Mouse (Mus musculus) ES-Bruce4 (cell line): Measurements from ENCODE around the gene Hdac9. TPM values are rescaled to one million over a fixed set of nuclear protein-coding genes. Genes with fewer than 3 reads are reported as not detected.
A peak's percentile ranks its signal among the peaks of the same experiment; 100 is the strongest.

ENCODE experiments used
- H3K27ac ChIP-seq: 2 replicates; pipeline ENCODE4 v1.5.1; 2012; ENCODE audit warnings: low read length, inconsistent platforms; ENCODE audit not compliant: insufficient read depth
- H3K27me3 ChIP-seq: 2 replicates; pipeline ENCODE4 v1.6.1; 2012; ENCODE audit warnings: mild to moderate bottlenecking, low read length, inconsistent platforms; ENCODE audit not compliant: control insufficient read depth, poor library complexity, insufficient read depth, severe bottlenecking
- H3K36me3 ChIP-seq: 2 replicates; pipeline ENCODE4 v1.6.1; 2012; ENCODE audit warnings: inconsistent platforms, mild to moderate bottlenecking, low read length, moderate library complexity; ENCODE audit not compliant: control insufficient read depth, poor library complexity, insufficient read depth, severe bottlenecking
- H3K4me1 ChIP-seq: one replicate; pipeline ENCODE4 v1.8.1; 2011; ENCODE audit warnings: low read length; ENCODE audit not compliant: control insufficient read depth, insufficient read depth
- H3K4me3 ChIP-seq: 2 replicates; pipeline ENCODE4 v1.5.1; 2011; ENCODE audit warnings: low read depth, mild to moderate bottlenecking, low read length
- H3K9ac ChIP-seq: 2 replicates; pipeline ENCODE4 v1.6.1; 2012; ENCODE audit warnings: low read depth, mild to moderate bottlenecking, inconsistent platforms; ENCODE audit not compliant: poor library complexity, severe bottlenecking
- H3K9me3 ChIP-seq: replicated peaks from 2 replicates; pipeline ENCODE4 v1.6.1; 2012; ENCODE audit warnings: mild to moderate bottlenecking, low read length, inconsistent platforms; ENCODE audit not compliant: control insufficient read depth, poor library complexity, insufficient read depth, severe bottlenecking
- CTCF ChIP-seq: IDR thresholded peaks from one replicate; pipeline ENCODE4 v1.8.1; 2011; ENCODE audit warnings: low read depth, low read length
- EP300 ChIP-seq: IDR thresholded peaks from 2 replicates; pipeline ENCODE4 v1.6.1; 2011; ENCODE audit warnings: low read depth, low read length; ENCODE audit not compliant: insufficient read depth
- POLR2A ChIP-seq: IDR thresholded peaks from one replicate; pipeline ENCODE4 v1.8.1; 2011; ENCODE audit warnings: low read length; ENCODE audit not compliant: insufficient read depth
- polyA plus RNA-seq: library from polyadenylated mRNA; stranded (reverse); fragments of >200 nt; gene quantifications from 2 replicates; pipeline ENCODE4 v1.2.4, GENCODE M21; 2011; ENCODE audit warnings: low read depth; ENCODE audit not compliant: missing spikeins, insufficient read depth, insufficient read length

The Hdac9 gene
- polyA plus RNA-seq, 1 experiment, result 1.6 TPM

DNA sequence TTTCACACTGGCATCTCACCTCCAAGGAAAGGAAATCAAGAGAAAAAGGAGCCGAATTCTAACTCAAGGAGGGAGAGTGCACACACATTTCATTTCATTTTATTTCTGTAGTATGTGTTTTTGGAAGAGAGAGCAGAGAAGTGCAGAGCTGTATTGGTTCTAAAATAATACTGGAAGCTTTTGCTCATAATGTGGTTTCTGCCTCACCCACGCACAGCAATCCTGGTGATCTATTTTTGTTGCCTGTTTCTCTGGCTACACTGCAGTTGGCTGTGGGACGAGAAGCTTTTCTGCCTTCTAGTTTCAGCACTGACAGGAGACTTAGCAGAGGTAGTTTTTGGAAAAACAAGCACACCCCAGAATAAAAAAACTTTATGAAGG is 387.7 kb downstream of the Hdac9 start:
- no peaks in the 10 kb centered on the region for H3K9me3 ChIP-seq
- H3K9ac ChIP-seq, result no peak overlapping the region
- TF ChIP-seq CTCF (no peak), POLR2A (no peak)
- peaks cover 1% of the 10 kb centered on the region for H3K4me1 ChIP-seq
- H3K36me3 ChIP-seq, result no peaks in the 10 kb centered on the region
- no peaks in the 10 kb centered on the region for H3K27me3 ChIP-seq
- H3K4me3 ChIP-seq, result no peak overlapping the region
- H3K27ac ChIP-seq, result peak overlapping the region; percentile 51; the same call in 1 of the 2 replicates

DNA sequence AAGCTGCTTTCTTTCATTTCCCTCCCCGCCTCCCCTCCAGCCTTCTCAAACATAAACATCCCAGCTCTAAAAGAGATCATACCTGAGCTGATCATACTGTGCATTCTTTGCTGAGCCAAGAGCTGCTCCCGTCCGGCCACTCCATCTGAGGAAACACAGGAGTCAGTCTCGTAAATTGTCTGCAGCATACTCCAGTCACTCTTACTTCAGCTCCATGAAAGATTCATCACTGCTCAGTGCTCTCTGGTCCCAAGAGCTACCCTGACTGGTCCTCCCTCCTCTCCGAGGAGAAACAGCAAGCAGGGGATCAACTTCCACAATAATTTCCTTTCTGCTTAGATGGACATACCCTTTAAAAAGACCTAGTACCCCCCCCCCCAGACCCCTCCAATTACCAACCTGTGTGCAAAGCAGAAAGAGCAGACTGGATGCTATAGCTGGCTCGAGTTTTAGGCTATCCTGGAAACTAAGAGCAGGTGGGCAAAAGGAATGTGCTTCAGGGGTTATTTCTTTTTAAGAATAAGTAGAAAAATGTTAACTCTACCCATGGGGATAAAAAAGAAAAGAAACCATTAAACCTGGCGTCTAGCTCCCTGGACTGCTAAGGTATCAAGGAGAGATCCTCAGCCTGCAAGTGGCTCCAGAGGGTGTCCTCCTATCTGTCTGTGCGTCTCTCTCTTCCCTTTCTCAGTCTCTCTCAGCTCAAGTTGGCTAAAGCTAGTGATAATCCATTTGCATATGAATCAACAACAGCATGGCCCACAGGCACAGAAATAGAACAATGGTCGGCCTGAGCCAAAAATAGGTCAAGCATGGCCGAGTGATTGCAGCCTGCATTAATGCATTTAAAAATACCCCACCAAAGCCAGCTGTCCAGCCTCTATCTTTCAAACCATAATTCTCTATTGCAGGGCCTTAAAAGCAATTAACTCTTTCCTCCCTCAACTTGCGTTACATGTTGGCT is 388.4 kb downstream of the Hdac9 start:
- no peak overlapping the region for H3K4me3 ChIP-seq
- no peaks in the 10 kb centered on the region for H3K9me3 ChIP-seq
- no peaks in the 10 kb centered on the region for H3K36me3 ChIP-seq
- H3K27ac ChIP-seq, result peak overlapping the region; percentile 51; the same call in 1 of the 2 replicates
- H3K27me3 ChIP-seq, result no peaks in the 10 kb centered on the region
- TF ChIP-seq CTCF, result no peak
- no peak for TF ChIP-seq POLR2A
- peak; percentile 36; the same call in 1 of the 2 replicates for TF ChIP-seq EP300
- no peak overlapping the region for H3K9ac ChIP-seq
- peaks cover 1% of the 10 kb centered on the region for H3K4me1 ChIP-seq

DNA sequence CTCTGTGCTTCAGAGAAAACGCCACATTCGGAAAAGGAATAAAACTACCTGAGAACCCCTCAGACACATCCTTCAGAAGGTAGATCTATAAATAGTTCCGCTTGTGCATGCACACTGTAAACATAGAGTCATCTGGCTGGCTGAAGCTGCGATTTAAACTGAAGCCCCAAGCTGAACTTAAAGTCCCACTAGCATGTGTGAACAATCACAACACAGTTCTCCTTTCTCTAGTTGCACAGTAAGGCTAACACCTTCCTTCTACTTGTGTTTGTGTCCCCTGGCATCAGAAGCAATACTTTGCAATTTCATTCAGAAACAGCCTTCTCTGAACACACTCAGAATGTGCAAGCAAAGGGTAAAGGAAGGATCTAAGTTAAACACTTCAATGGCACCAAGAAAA is 389.1 kb downstream of the Hdac9 start:
- Histone ChIP-seq H3K4me3 (no peak overlapping the region), H3K9me3 (no peaks in the 10 kb centered on the region), H3K27me3 (no peaks in the 10 kb centered on the region), H3K36me3 (no peaks in the 10 kb centered on the region), H3K4me1 (peaks cover 1% of the 10 kb centered on the region), H3K27ac (no peak overlapping the region), H3K9ac (no peak overlapping the region)
- no peak for TF ChIP-seq EP300
- TF ChIP-seq POLR2A, result no peak
- no peak for TF ChIP-seq CTCF

DNA sequence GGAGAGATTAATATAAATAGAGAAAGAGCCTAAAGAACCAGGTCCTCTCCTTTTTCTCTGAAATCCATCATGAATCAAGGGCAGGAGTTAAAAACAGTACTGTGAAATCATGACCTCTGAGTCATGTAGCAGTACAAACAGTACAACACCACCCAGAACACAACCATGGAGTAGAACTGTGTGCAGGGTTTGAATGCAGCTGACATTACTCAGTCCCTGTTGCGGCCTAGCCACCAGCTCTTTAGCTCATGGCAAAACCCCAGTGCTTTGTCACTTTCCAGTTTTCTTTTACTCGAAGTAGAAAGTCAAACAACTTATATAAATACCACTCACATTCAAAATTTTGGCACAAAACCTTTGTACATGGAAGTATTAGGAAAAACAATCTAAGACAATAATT is 395.4 kb downstream of the Hdac9 start:
- no peak for TF ChIP-seq CTCF
- H3K4me3 ChIP-seq, result no peak overlapping the region
- H3K9me3 ChIP-seq, result no peaks in the 10 kb centered on the region
- no peaks in the 10 kb centered on the region for H3K4me1 ChIP-seq
- no peaks in the 10 kb centered on the region for H3K36me3 ChIP-seq
- no peak overlapping the region for H3K9ac ChIP-seq
- no peaks in the 10 kb centered on the region for H3K27me3 ChIP-seq
- H3K27ac ChIP-seq, result no peak overlapping the region

DNA sequence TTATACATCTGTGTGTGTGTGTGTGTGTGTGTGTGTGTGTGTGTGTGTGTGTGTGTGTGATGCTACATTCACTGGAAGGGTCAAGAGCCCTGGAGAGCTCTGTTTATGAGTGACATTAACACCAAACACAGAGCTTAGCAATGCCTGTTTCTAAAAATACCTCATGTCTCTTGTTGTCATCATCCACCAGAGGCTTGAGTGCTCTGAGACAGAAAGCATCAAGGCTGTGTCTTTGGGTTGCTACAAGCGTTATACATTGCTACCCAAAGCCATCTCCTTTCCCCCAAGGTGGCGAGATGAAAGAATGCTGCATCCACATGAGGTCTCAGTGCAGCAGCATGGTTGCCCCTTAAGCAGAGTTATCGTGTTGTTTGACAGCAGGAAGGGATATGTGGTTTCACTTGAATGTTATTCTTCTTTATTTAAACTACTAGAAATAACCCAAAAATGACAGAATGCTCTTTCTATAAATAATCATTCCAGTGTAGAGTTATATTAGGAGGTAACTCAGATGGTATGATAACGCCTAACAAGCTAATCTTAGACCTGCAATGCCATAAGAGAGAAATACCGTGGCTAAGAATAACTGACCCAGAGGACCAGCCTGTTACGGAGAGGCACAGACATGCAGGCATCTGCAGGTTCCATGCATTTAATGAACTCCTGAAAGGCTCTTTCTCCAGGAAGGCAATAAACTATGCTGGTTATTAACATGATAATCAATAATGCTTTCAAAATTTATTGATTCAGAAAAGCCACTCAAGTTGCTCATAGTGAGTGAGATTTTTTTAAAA is 399.9 kb downstream of the Hdac9 start:
- H3K9ac ChIP-seq, result no peak overlapping the region
- H3K4me3 ChIP-seq, result no peak overlapping the region
- H3K36me3 ChIP-seq, result no peaks in the 10 kb centered on the region
- no peaks in the 10 kb centered on the region for H3K4me1 ChIP-seq
- H3K9me3 ChIP-seq, result no peaks in the 10 kb centered on the region
- no peak overlapping the region for H3K27ac ChIP-seq
- H3K27me3 ChIP-seq, result no peaks in the 10 kb centered on the region
- TF ChIP-seq EP300, result no peak
- no peak for TF ChIP-seq CTCF
- TF ChIP-seq POLR2A, result no peak

DNA sequence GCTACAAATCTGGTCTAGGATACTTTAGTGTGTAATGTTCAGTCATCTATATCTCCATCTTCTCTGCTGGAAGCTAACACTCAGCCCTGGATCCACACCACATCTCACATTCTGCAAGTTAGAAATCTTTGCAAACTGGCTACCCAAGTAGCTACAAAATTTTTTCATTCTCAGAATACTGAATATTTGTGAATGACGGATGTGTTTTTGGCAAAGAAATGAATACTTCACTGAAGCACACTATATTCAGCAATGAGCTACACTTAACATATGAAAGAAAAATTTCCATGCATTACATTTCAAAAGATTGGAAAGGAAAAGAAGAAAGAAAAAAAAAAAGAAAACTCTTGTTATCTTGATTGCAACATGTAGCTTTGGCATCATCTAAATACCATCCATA is 410.6 kb downstream of the Hdac9 start:
- no peaks in the 10 kb centered on the region for H3K9me3 ChIP-seq
- TF ChIP-seq CTCF (no peak), EP300 (no peak), POLR2A (no peak)
- H3K27me3 ChIP-seq, result no peaks in the 10 kb centered on the region
- no peak overlapping the region for H3K4me3 ChIP-seq
- H3K9ac ChIP-seq, result no peak overlapping the region
- H3K36me3 ChIP-seq, result no peaks in the 10 kb centered on the region
- H3K4me1 ChIP-seq, result no peaks in the 10 kb centered on the region
- no peak overlapping the region for H3K27ac ChIP-seq
